Mouse (Mus musculus) neutrophil, adult 65 days (primary cell): ENCODE results near the gene Hs3st4. TPM values are rescaled to one million over a fixed set of nuclear protein-coding genes. Genes with fewer than 3 reads are reported as not detected.

ENCODE experiments used
- total RNA-seq: library from RNA; stranded (reverse); gene quantifications from 2 replicates; pipeline ENCODE4 v1.2.4, GENCODE M21; 2023

Hs3st4 gene
- total RNA-seq: not detected in 2 replicates

GRCm38 (mm10) chr7:123982461-123983038, at the start of gene Hs3st4:
Hs3st4 (plus strand) TSS chr7:123982869.

